Mouse (Mus musculus) right cerebral cortex, postnatal 14 days (tissue): ENCODE results near the gene Ubxn11.
"Not testable (repeated sequence)": the region's sequence is repeated elsewhere in the genome, so short reads cannot be mapped to it uniquely, and the experiment has no call there.

Experiments used
- DNase-seq: peaks from one replicate; pipeline ENCODE4 v3.0.0; 2022

The Ubxn11 gene

GRCm38 (mm10) chr4:134155531-134155930 is 53.2 kb downstream of the Ubxn11 start:
- DNase-seq: no peak

- no peak for DNase-seq
Measured at GRCm38 (mm10) chr4:134155961-134156465, 53.6 kb downstream of the Ubxn11 start.

GRCm38 (mm10) chr4:134156744-134157143 is 54.4 kb downstream of the Ubxn11 start:
- peak; percentile 26 for DNase-seq

- DNase-seq: no peak
Measured at GRCm38 (mm10) chr4:134157558-134157957, 55.2 kb downstream of the Ubxn11 start.

GRCm38 (mm10) chr4:134158774-134159173 is 56.4 kb downstream of the Ubxn11 start:
- DNase-seq: no peak

- not testable (repeated sequence) for DNase-seq
Measured at GRCm38 (mm10) chr4:134160071-134160470, 57.7 kb downstream of the Ubxn11 start.

- DNase-seq: no peak
Measured at GRCm38 (mm10) chr4:134164591-134164990, 62.2 kb downstream of the Ubxn11 start.

GRCm38 (mm10) chr4:134165024-134165423 is 62.7 kb downstream of the Ubxn11 start:
- DNase-seq: no peak

- DNase-seq: no peak
Measured at GRCm38 (mm10) chr4:134165548-134166465, 63.4 kb downstream of the Ubxn11 start.

- no peak for DNase-seq
Measured at GRCm38 (mm10) chr4:134166906-134167305, 64.5 kb downstream of the Ubxn11 start.

GRCm38 (mm10) chr4:134172391-134172790 is 70.0 kb downstream of the Ubxn11 start:
- peak; percentile 19 for DNase-seq
